Mouse (Mus musculus) mouse embryonic stem cell (cell line): ENCODE results near the gene Tmem50b.

Experiments
- in situ Hi-C, 2 experiments: fragments of 300-500 bp; cut with MboI; formaldehyde crosslinking; loops; 1 replicate in 1 of 2; 3 replicates in 1 of 2; pipeline ENCODE4 v1.14.3; 2019 to 2020; ENCODE audit warnings: low sequenced_read_pairs in 2 of 2, low pct_unique_long_range_greater_than_20kb in 1 of 2, mixed read lengths in 1 of 2; ENCODE audit not compliant: unreplicated experiment in 1 of 2

The Tmem50b gene

GRCm38 (mm10) chr16:91578980-91579720, 18.4 kb downstream of the Tmem50b start:
- in situ Hi-C loops = no loop called here

- in situ Hi-C loops = no loop called here
Observed at GRCm38 (mm10) chr16:91575151-91575550, 22.4 kb downstream of the Tmem50b start.

- in situ Hi-C loops = no loop called here
Observed at GRCm38 (mm10) chr16:91571105-91571504, 26.5 kb downstream of the Tmem50b start.

- in situ Hi-C loops = no loop called here
Observed at GRCm38 (mm10) chr16:91568960-91569359, 28.6 kb downstream of the Tmem50b start.

- in situ Hi-C loops = no loop called here
Observed at GRCm38 (mm10) chr16:91566002-91566401, 31.6 kb downstream of the Tmem50b start.

GRCm38 (mm10) chr16:91565292-91565951, 32.2 kb downstream of the Tmem50b start:
- in situ Hi-C loops = no loop called here

GRCm38 (mm10) chr16:91564580-91565291, 32.9 kb downstream of the Tmem50b start:
- in situ Hi-C loops = no loop called here

GRCm38 (mm10) chr16:91561541-91562457, 35.8 kb downstream of the Tmem50b start:
- in situ Hi-C loops = no loop called here

- in situ Hi-C loops = no loop called here
Observed at GRCm38 (mm10) chr16:91561099-91561498, 36.5 kb downstream of the Tmem50b start.

GRCm38 (mm10) chr16:91557693-91558092, 39.9 kb downstream of the Tmem50b start:
- in situ Hi-C loops = no loop called here

GRCm38 (mm10) chr16:91557214-91557613, 40.4 kb downstream of the Tmem50b start:
- in situ Hi-C loops = no loop called here

GRCm38 (mm10) chr16:91556659-91557058, 40.9 kb downstream of the Tmem50b start:
- in situ Hi-C loops = no loop called here

- in situ Hi-C loops = no loop called here
Observed at GRCm38 (mm10) chr16:91555017-91555605, 42.5 kb downstream of the Tmem50b start.

- in situ Hi-C loops = no loop called here
Observed at GRCm38 (mm10) chr16:91553625-91554024, 44.0 kb downstream of the Tmem50b start.

- in situ Hi-C loops = no loop called here
Observed at GRCm38 (mm10) chr16:91552072-91552471, 45.5 kb downstream of the Tmem50b start.

- in situ Hi-C loops = no loop called here
Observed at GRCm38 (mm10) chr16:91551081-91551524, 46.5 kb downstream of the Tmem50b start.

GRCm38 (mm10) chr16:91549616-91550015, 48.0 kb downstream of the Tmem50b start:
- in situ Hi-C loops = no loop called here

GRCm38 (mm10) chr16:91548996-91549395, 48.6 kb downstream of the Tmem50b start:
- in situ Hi-C loops = no loop called here
